Mouse (Mus musculus) macrophage (primary cell): ENCODE measurements around the gene Arid3c. TPM values are rescaled to one million over a fixed set of nuclear protein-coding genes. Genes with fewer than 3 reads are reported as not detected.

Experiments
- H3K27ac ChIP-seq: fragments of 350-480 bp; formaldehyde crosslinking; 2 replicates; pipeline ENCODE4 v1.9.0; 2021
- H3K36me3 ChIP-seq: fragments of 350-480 bp; formaldehyde crosslinking; 2 replicates; pipeline ENCODE4 v1.9.0; 2021; ENCODE audit errors: inconsistent target
- H3K4me3 ChIP-seq: fragments of 350-480 bp; formaldehyde crosslinking; 2 replicates; pipeline ENCODE4 v1.9.0; 2021; ENCODE audit errors: inconsistent target
- H3K79me2 ChIP-seq: fragments of 350-480 bp; formaldehyde crosslinking; 2 replicates; pipeline ENCODE4 v1.9.0; 2021; ENCODE audit errors: inconsistent target
- WGBS: methylation state at CpG from one replicate; pipeline ENCODE4 v1.1.7; 2026; ENCODE audit warnings: inconsistent platforms; ENCODE audit not compliant: missing documents; 5-methylcytosine and 5-hydroxymethylcytosine counted together
- polyA plus RNA-seq: library from polyadenylated mRNA; stranded (reverse); fragments of 250-400 nt; gene quantifications from 3 replicates; pipeline ENCODE4 v1.2.4, GENCODE M21; 2018; ENCODE audit warnings: inconsistent platforms

Gene Arid3c
- polyA plus RNA-seq, 1 experiment from 2014 or later, result not detected

DNA sequence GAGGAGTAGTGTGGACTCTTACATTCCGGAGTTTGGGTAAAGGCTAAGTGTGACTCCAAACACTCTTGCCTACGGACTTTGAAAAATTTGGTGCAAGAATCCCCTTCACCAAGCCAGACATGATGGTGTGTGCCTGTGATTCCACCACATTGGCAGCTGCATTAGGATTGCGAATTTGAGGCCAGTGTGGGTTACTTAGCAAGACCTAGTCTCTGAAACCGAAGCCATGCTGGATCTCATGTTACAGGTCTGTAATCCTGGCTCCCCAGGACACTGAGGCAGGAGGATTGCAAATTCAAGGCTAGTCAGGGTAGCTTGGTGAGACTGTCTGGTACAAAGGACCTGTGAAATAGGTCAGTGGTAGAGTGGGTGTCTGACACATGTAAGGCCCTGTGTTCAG lies 27.8 kb upstream of the Arid3c start:
- no peak overlapping the region for H3K4me3 ChIP-seq
- no peak overlapping the region for H3K27ac ChIP-seq
- H3K36me3 ChIP-seq, result peaks cover 7% of the 10 kb centered on the region; the same call in 1 of the 2 replicates
- no peaks in the 10 kb centered on the region for H3K79me2 ChIP-seq
- 88% methylated on average over 4 of the region's 4 CpGs for WGBS

DNA sequence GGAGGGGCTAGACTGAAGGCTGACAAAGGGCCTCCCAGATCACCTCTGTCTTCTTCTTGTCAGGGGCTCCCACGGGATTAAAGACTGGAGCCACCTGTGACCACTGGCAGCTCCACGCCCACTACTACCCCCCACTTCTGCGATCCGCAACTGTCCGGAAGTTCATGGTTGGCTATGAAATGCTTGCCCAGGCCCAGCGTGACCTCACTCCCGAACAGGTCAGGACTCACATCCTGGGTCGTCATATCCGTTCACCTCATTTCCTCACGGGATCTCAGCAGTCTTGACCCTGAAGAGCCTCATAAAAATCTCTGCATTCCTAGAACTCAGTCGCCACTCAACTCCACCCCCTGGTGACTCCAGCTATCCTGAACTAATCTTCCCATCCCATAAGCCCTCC lies 27.1 kb upstream of the Arid3c start:
- Histone ChIP-seq H3K79me2 (no peaks in the 10 kb centered on the region), H3K27ac (no peak overlapping the region), H3K4me3 (no peak overlapping the region), H3K36me3 (peaks cover 7% of the 10 kb centered on the region; the same call in 1 of the 2 replicates)
- WGBS, result 94% methylated on average over 11 of the region's 11 CpGs

DNA sequence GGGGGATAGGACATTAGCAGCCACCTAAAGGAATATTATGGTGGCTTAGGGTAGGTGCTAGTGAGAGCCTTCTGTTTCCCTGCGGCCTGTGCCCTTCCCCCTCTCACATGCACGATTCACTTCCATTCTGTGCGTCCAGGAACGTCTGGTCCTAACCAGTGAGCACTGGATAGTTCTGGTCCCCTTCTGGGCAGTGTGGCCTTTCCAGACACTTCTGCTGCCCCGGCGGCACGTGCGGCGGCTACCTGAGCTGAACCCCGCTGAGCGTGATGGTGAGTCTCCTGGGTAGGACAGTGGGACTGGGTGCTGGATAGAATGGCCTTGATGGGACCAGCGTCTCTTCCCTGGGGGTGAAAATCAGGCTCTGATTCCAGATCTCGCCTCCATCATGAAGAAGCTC lies 26.4 kb upstream of the Arid3c start:
- Histone ChIP-seq H3K27ac (no peak overlapping the region), H3K4me3 (no peak overlapping the region), H3K79me2 (no peaks in the 10 kb centered on the region), H3K36me3 (peaks cover 7% of the 10 kb centered on the region; the same call in 1 of the 2 replicates)
- 92% methylated on average over 13 of the region's 13 CpGs for WGBS

DNA sequence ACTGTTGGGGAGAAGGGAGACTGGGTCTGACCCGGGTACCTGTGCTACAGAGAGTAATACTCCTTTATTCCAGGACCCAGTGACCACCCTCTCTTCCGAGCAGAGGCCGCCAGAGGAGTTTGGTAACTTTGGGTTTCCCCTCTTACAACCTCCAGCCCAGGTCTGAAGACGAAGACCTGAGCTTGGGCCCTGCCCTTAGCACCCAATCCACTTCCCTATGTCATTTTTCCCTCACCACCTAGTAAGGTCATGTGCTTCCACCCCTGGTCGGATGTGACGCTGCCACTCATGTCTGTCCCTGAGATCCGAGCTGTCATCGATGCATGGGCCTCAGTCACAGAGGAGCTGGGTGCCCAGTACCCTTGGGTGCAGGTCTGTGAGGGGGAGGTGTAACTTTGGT lies 25.5 kb upstream of the Arid3c start:
- Histone ChIP-seq H3K4me3 (peak overlapping the region; percentile 83), H3K27ac (peak overlapping the region; percentile 75; the same call in 1 of the 2 replicates), H3K36me3 (peaks cover 7% of the 10 kb centered on the region; the same call in 1 of the 2 replicates), H3K79me2 (no peaks in the 10 kb centered on the region)
- WGBS, result 51% methylated on average over 8 of the region's 8 CpGs

DNA sequence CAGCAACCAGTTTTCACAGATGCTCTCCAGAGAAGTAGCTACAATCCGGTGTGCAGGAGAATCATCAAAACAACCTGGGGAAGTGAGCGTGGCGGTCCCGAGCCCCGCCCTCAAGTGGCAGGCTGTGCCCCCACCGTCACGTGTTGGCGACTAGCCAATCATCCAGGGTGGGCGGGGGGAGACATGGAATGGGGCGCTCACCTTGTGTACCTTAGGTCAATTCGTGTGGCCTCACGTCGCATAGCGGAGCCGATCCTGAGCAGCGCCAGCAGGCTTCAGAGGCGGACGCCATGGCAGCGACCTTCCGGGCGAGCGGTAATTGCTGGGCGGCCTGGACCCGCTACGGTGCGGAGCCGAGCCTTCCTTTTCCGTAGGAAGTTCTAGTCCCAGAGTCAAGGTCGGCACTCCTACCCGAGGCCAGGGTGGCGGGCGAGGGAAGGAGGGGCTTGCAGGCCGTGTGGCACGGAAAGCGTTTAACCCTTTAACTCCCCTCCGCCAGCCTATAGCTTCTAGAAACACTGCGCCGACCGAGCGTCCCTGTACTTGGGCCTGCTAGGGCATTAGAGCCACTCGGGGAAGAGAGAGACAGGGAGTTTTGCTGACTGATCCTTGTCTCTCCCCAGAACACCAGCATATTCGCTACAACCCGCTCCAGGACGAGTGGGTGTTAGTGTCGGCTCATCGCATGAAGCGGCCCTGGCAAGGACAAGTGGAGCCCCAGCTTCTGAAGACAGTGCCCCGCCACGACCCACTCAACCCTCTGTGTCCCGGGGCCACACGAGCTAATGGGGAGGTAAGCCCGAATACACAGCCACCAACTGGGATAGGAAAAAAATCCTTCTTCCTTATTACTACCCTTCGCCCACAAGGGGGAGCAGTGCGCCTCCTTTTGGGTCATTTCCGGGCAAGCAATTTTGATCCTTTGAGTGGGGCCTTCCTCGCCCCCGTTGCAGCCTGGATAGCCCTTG lies 24.7 kb upstream of the Arid3c start, which contains the start of gene Sigmar1:
Gene Sigmar1 (minus strand): TSS at position 820 of the 968 bp plus-strand sequence.
- Histone ChIP-seq H3K79me2 (no peaks in the 10 kb centered on the region), H3K36me3 (peaks cover 7% of the 10 kb centered on the region; the same call in 1 of the 2 replicates), H3K27ac (peak within 1 kb of the TSS; percentile 75), H3K4me3 (peak within 1 kb of the TSS; percentile 83)
- under 1% methylated on average over 57 of the region's 57 CpGs for WGBS

DNA sequence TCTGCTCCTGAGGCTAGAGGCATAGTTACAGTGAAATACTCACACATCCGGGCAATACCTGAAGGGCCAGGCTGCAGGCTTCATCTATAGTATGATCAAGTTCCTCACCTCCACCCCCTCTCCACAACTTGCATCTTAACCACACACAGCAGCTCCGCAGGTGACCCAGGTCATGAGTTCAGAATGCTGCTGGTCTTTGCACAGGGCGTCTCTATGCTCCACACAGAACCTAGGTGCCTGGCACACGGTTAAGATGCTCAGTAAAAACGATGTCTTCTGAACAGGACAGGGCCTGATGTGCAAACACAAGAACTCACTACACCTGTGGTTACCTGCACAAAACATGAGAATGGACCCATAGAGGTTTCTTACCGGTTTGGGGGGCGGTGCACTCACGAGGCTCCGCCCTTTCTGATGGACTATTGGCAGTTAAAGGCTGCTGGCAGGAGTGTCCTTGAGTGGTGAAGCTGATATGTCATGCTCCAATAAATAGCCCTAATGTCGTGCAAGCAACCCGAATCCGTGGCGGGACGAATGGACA lies 23.9 kb upstream of the Arid3c start, which contains the start of gene Galt:
Gene Galt (plus strand): TSS at position 432 of the 541 bp plus-strand sequence.
- Histone ChIP-seq H3K27ac (peak within 1 kb of the TSS; percentile 75), H3K36me3 (peaks cover 7% of the 10 kb centered on the region; the same call in 1 of the 2 replicates), H3K4me3 (peak within 1 kb of the TSS; percentile 83), H3K79me2 (no peaks in the 10 kb centered on the region)
- 17% methylated on average over 14 of the region's 14 CpGs for WGBS

DNA sequence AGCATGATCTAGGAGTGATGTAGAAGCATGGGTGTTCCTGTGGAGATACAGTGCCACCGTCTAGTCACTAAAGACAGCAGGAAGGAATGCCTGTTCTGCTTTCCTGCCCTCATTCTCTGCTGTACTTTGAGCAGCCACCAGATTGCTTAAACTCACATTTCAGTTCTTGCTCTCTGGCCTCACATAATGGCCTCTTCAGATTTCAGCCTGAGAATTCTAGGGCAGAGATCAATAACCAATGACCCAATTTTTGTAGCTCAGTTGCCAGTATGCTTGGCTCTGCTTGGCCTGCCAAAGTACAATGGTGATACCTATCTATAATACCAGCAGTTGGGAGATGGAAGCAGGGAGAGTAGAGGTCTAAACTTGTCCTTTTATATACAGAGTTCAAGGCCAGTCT lies 14.1 kb upstream of the Arid3c start:
- Histone ChIP-seq H3K4me3 (no peak overlapping the region), H3K27ac (no peak overlapping the region), H3K79me2 (peaks cover under 1% of the 10 kb centered on the region; the same call in 1 of the 2 replicates), H3K36me3 (no peaks in the 10 kb centered on the region)
- WGBS, result 60% methylated on average over 1 of the region's 1 CpGs

DNA sequence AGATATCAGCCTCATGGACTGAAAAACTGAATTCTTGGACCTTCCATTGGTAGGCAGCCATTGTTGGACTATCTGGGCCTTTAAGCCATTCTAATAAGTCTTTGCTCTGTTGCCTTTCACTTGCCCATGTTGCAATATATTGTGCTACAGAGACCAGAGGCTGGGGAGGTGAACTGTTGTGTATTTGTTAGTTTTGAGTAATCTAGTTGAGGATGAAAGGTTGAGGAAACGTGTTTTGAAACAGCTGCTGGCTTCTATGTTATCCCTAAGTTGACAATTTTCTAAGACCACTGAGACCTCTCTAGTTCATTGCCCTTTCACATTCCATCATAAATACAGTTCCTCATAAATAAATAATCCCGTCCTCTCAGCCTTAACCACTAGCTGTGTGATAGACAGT lies 13.2 kb upstream of the Arid3c start:
- Histone ChIP-seq H3K27ac (no peak overlapping the region), H3K36me3 (no peaks in the 10 kb centered on the region), H3K4me3 (no peak overlapping the region), H3K79me2 (peaks cover 10% of the 10 kb centered on the region)
- WGBS, result 83% methylated on average over 2 of the region's 2 CpGs

DNA sequence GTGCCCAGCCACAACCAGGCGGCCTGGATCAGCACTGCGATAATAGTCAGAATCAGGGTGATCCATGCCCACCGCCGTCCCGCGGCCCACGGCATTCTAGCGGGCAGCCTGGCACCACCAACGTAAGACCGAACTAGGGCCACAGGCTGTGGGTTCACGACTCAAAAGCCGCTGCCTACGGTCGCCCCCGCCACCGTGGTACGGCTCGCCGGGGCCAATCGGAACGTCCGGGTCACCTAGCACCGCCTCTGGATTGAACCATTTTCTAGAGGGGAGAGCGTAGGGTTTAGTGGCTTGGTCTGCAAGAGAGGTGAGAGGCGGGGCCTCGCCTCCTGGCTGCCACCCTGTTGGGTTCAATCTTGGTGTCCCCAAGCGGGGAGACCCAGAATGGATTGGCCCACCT lies 10.2 kb upstream of the Arid3c start:
- peaks cover 13% of the 10 kb centered on the region for H3K79me2 ChIP-seq
- 2% methylated on average over 27 of the region's 27 CpGs for WGBS
- H3K4me3 ChIP-seq, result peak overlapping the region; percentile 65
- no peaks in the 10 kb centered on the region for H3K36me3 ChIP-seq
- H3K27ac ChIP-seq, result peak overlapping the region; percentile 73

DNA sequence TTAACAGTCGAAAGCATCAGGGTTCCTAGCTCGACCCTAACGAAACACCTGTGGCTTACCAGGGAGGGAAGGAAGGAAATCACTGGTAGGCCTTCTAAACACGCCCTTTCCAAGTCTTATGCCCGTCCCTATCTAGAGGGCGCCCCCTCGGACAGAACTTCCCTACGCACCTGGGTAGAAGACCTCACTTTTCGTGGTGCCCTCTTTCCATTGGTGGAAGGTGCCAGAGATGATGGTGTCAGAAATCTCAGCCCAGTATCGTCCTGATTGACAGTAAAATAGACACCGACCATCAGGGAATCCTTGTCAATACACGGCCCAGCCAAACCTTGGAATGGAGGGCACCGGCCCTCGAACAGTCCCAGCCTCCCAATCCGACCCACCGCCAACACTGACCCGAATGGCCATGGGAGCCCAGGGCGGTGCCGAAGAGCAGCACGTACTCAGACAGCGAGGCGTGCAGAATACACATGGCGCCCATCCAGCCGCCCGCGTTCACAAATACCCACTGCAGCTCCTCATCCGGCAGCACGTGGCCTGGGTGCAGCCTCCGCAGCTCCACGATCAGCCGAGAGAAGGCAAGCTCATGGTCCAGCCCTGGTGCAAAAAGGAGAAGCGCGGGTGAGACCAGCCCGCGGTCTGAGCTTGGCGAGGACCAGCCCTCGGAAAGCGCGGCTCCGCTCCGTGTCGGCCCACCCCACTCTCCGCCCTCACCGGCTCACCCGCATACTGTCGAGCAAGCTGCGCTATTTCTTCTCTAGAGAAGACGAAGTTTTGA lies 9.6 kb upstream of the Arid3c start:
- under 1% methylated on average over 48 of the region's 48 CpGs for WGBS
- peak overlapping the region; percentile 73 for H3K27ac ChIP-seq
- peak overlapping the region; percentile 65 for H3K4me3 ChIP-seq
- peaks cover 13% of the 10 kb centered on the region for H3K79me2 ChIP-seq
- H3K36me3 ChIP-seq, result no peaks in the 10 kb centered on the region

DNA sequence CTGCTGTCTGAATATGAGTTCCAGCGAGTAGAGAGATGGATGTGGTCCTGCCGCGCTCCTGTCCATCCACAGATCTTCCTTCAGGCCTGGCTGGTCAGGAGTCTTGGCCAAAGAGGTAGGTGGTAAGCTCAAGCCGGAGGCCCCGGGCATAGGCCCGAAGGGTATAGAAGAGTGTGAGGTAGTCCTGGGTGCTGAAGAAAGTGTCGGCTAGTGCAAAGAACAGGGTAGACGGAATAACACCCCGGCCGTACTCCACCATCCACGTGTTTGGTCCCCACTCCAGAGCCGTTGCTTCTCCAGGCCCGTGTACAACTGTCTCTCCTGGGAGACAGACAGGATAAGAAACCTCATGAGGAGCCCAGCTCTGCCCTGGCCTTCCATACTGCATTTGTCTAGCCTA lies 8.3 kb upstream of the Arid3c start:
- Histone ChIP-seq H3K4me3 (no peak overlapping the region), H3K27ac (no peak overlapping the region), H3K36me3 (no peaks in the 10 kb centered on the region), H3K79me2 (peaks cover 13% of the 10 kb centered on the region)
- 85% methylated on average over 13 of the region's 13 CpGs for WGBS

DNA sequence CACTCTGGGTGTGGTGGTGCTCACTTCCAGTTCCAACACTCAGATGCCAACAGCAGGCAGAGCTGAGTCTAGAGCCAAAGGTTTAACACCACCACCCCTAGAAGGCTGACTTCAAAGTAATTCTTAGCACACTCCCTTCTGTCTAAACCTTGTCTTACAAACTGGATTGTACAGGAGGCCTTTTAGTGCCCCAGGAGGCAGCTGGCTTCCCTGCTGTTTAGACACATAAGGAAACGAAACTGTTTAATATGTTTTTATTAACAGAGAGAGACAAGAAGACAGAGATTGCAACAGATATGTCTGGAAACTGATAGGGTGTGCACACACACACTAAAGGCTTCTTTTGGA lies 7.3 kb upstream of the Arid3c start:
- 43% methylated on average over 1 of the region's 1 CpGs for WGBS

DNA sequence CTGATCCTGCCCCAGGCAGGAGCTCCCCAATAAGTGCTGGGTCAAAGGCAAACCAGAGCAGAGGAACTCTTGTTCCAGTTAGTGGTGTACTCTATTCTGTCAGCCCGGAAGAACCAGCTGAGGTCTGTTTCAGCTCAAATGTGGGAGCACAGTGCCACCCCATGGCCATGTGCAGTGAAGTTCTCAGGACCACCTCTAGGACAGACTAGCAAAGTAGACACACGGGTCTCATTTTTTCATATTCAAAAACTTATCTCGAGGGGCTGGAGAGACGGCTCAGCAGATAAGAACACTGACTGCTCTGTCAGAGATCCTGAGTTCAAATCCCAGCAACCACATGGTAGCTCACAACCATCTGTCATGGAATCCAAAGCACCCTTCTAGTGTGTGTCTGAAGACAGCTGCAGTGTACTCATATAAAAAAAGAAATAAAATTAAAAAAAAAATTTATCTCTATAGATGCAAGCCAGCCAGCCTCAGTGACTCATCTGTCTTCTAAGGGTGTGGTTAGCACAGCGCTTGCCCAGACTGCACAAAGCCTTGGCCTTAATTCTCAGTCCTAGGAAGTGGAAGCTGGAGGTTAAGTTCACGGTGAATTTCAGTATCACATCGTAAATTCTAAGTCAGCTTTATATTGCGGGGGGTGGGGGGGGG lies 6.8 kb upstream of the Arid3c start:
- H3K36me3 ChIP-seq, result no peaks in the 10 kb centered on the region
- H3K79me2 ChIP-seq, result peaks cover 13% of the 10 kb centered on the region
- H3K4me3 ChIP-seq, result no peak overlapping the region
- peak overlapping the region; percentile 15 for H3K27ac ChIP-seq
- WGBS, result 15% methylated on average over 8 of the region's 8 CpGs

More for the DNA sequence above, 7.3 kb upstream of the Arid3c start:
- Histone ChIP-seq H3K27ac (peak overlapping the region; percentile 15), H3K79me2 (peaks cover 13% of the 10 kb centered on the region), H3K4me3 (no peak overlapping the region), H3K36me3 (no peaks in the 10 kb centered on the region)
